Mouse (Mus musculus) frontal cortex, postnatal 36 days (tissue): ENCODE measurements around the gene Rab11fip4.

Experiments used
- DNase-seq, 2 experiments: peaks; one replicate each; pipeline ENCODE4 v3.0.0; 2022; ENCODE audit warnings: low spot score in 2 of 2

The Rab11fip4 gene

DNA sequence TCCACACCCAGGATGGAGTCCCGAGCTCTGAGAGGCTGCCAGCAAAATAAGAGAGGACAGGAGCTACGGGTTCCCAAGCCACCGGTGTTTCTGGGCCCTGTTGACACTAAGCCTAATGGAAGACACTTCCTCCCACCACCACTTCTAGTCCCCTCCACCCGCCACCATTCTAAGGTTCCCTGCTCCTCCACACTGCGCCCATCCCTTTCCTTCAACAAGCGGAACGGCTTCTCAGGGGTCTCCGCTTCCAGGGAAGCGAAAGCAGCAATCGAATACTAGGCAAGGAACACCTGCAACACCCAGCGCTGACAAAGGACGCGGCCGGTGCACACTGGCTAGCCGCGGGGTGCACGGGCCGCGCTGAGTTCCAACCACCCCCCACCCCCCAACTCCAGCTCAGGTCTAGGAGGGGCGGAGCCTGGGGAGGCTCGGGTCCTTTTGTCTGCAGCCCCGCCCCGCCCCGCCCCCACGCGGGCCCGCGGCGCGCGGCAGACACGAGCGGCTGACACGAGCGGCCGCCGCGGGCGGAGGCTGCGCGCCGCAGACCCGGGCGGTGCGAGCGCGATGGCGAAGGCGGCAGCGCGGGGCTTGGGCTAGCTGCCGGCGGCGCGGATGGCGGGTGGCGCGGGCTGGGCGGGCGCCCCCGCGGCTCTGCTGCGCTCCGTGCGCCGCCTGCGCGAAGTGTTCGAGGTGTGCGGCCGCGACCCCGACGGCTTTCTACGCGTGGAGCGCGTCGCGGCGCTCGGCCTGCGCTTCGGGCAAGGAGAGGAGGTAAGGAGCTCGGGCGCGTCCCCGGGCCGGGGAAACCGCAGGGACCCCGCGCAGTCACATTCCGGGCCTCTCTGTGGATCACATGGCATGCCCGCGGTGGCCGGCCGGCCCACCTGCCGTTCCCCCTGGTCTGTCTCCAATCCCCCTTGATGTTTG, at the start of gene Rab11fip4:
Rab11fip4 (plus strand) TSS at position 549 of the 927 bp plus-strand sequence.
- peak; percentile 36 to 47 for DNase-seq

DNA sequence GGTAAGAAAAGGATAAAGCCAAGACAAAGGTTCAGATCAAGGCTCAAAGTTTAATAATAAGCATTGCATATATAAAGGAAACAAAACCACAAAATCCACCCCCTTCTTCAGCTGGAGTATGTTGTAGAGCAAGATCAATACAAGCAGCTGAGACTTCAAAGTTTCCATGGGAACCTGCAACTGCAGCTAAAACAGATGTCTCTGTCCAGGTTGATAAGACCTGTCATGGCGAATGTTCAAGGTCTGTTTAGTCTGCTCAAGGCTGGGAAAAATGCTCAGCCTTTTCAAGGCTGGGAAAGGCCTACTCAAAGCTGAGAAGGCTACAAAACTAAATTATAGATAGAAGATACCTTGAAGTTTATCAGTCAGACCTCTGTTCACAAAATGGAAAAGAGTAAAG, 38.4 kb upstream of the Rab11fip4 start:
- DNase-seq, result no peak

DNA sequence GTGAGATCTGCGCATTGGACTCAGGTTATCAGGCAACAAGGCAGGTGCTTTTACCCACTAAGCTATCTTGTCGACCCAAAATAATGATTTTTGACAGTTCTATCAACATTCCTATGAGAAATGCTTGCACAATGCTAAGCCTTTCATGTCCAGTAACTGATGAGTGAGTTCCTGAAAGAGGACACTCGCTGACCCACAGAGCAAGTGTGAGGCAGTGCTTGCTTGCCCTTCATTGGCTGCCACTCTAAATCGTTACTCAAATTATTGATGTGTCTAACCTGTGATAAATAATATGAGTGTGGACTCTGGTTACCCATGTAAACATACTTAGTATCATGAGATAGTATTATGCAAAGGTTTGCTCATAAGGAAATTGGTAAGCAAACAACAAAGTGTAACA, 30.5 kb upstream of the Rab11fip4 start:
- no peak for DNase-seq

DNA sequence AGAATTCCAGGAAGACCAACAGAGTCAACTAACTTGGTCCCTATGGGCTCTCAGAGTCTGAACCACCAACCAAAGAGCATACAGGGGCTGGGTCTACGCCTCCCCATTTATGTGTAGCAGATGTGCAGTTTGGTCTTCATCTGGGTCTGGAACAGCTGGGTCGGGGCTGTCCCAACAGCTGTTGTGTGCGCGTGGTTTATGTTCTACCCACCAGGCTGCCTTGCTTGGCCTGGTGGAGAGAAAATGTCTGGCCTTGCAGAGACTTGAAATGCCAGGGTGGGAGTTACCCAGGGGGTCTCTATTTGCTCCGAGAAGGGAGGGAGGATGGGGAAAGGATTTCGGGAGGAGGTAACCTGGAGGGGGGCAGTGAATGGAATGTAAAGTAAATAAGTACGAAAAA, 27.5 kb upstream of the Rab11fip4 start:
- no peak for DNase-seq

DNA sequence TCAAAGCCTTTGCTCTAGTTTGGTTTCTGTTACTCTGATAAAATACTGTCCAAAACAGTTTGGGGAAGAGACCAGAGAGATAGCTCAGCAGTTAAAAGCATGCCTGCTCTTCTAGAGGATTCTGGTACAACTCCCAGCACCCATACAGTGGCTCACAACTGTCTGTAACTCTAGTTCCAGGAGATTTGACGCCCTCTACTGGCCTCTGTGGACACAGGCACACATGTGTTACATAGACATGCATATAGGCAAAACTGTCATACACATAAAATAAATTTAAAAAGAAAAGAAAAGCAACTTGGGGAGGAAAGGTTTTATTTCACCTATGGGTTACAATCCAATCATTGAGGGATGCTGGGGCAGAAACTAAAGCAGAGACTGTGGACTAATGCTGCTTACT, 24.1 kb upstream of the Rab11fip4 start:
- DNase-seq, result no peak

DNA sequence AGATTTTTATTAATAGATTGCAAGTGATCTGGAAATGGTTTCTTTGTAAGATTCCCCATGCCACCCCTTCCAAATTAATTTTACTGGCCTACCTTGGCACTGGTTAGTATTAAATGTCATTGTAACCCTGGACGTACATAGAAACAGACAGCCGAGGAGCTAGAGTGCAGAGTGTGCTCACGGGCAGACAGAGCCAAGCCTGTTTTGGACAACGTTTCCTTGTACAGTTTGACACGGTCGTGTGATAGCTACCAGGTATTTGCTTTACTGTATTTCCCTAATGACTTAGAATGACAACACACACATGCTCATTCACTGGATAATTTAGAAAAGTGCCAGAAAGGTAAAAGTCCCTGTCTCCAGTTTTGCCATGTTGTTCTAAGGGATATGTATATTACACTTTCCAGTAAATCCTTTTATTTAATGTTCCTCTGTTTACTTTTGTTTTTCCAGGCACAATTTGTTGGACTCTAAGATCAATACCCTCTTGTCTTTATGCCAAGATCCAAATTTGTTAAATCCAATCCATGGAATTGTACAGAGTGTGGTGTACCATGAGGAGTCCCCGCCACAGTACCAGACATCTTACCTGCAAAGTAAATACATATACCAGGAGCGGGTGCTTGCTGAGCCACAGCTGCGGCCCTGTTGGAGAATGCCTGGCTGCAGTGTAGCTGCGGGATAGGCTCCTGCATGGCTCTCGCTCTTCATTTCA, 22.7 kb upstream of the Rab11fip4 start:
- DNase-seq, result no peak

DNA sequence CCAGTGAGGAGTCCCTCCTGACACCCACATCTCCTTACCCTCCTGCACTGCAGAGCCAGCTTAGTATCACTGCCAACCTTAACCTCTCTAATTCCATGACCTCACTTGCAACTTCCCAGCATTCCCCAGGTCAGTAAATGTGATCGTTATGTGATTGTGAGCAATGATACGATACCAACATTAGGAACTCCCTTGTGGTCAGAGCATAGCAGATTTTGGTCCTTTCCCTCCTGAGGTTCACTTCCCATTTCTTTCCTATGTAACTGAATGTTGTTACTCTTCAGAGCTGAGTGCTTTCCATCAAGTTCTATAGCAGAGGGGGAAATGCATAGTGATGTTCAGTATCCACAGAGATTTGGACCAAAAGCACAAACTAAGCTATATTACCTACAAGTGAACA, 20.7 kb upstream of the Rab11fip4 start:
- DNase-seq, result no peak

DNA sequence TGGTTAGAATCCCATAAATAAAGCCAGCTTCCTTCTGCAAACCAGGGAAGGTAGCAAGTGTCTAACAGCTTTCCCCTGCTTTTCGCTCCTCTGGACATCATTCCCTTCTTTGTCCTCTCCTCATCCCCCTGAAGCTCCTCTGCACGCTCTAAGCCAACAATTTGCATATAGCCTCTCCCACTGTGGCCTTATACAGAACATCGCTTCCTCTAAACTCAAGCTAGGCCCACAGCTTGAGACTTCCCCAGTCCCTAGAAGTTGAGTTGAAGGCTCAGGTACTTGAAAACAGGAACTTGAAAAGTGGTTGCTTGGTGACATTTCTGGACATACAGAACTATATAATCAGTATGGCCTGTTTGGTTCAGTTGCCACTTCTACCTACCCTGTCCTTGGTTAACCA, 17.2 kb upstream of the Rab11fip4 start:
- no peak for DNase-seq

DNA sequence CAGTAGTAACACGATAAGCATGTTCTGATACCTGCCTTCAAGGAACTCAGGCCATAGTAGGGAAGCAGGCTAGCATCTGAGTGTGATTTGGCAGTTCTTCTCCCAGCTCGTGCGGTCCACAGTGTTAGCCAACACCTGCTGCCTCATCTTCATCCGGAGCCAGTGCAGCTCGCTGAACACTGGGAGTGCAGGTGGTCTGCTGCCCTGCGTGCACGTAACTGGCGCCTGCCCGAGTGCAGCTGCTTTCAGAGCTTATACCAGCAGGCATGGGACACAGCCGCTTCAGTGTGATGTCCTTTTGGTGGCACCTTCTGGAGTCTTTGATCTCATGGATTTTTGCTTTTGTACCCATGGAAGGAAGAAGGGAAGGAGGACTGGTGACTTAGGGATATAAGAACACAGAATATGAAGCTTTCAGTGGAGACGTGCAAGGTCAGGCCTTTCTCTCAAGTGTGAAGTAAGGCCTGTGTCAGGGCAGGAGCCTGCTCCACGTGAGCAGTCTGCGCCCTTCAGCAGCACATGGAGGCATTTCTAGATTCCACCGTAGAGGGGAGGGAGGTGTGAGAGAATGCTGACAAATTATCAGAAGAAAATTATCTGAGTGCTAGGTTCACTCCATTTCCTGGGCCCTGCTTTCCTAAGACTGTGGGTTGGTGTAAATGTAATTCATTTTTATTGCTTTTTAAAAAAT, 15.5 kb upstream of the Rab11fip4 start:
- no peak for DNase-seq

DNA sequence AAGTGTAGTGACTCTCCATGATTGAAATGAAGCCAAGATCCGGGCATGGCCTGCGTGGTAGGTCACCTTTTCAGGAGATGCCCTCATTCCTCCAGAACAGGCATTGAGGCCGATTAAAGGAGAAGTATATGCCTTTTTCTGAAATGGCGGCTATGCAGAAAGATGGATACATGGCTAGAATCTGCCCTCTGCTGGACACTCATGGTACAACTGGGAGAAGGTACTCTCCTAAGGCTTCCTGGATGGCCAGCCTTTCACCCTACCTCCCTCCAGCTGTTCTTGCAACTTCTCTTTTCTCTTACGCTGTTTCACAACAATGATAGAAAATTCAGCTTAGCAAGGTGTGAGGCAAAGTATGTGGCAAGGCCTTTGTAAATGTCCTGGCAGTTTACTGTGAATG, 13.3 kb upstream of the Rab11fip4 start:
- peak; percentile 82 to 92 for DNase-seq

DNA sequence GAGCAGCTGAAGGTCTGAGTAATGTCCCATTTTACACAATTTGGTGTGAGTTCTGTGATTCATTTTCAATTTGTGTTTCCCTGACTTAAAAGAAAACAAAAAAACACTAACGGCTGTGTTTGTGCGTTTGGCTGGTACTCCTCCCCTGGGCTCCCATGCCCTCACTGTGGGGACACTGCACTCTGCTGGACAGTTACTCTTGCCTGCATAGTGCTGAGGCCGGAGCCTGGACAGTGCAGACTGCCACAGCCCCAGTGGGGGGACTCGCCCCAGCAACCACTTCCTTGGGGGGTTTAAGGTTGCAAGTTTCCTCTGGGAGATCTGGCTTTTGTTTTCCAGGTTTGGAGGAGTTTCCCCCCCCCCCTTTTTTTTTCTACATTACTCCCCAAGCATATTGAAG, 10.4 kb upstream of the Rab11fip4 start:
- no peak for DNase-seq

DNA sequence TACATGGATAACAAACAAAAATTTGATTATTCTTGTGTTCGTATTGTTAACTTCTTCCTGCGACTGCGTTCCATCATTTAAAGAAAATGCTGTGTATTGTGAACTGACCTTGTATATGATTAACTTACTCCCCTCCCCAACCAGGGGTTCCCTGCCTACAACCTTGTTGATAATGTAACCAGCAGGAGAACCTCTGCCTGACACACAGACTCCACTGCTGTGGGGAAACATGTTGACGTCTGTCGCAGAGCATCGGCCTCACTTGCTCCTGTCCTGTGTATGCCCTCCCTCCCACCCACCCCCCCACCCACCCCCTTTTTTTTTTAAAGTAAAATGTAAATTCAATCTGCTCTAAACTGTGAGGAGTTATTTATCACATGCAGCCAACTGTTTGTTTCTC, 9.8 kb upstream of the Rab11fip4 start:
- no peak for DNase-seq

DNA sequence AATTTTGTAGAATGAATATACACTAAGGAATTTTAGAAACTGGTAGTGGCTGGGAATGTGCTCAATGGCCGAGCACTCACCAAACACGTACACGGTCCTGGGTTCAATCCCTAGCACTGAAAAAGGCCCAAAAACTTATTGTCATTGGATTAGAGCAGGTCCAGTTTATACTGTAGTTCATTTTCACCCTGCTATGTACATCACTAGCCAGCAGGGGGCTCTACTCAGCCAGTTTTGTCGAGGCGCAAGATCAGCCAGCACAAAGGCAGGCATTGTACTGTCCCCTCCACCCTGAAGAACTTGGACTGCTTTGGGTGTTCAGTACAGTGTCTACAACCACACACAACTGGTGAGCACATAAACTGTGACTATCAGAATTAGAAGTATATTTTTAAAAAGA, 6.8 kb upstream of the Rab11fip4 start:
- DNase-seq, result peak; percentile 72 to 85

DNA sequence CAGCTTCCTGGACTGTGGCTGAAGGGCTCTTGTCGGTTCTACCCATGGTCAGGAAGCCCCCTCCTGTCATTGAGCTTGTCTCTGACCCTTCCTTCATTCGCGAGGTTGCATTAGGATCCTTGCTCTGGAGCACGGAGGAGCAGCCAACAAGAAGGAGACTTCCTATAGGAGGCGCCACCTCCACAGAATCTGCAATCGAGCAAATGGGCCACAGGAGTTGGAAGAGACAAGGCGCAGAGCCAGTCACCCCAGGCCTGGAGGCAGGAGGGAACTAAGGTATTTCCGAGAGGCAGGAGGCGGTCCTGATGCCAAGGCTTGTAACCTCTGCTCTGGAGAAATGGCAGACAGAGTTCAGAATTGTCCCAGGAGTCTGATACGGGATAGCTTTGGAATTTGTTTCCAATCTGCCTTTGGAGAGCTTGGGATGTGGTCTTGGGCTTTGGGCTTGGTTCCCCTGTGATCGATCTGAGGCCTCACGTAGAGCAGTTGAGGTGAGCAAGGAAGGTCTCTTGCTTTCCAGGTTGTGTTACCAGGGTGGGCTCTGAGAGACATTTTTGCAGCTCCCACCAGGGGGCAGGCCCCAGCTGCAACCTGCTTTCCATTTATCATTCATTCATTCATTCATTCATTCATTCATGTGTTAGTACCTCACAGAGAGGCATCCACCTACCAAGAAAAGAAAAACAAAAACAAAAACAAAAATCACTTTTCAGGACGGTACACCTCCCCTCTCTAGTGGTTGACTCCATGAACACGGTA, 1.5 kb upstream of the Rab11fip4 start:
- DNase-seq, result no peak

DNA sequence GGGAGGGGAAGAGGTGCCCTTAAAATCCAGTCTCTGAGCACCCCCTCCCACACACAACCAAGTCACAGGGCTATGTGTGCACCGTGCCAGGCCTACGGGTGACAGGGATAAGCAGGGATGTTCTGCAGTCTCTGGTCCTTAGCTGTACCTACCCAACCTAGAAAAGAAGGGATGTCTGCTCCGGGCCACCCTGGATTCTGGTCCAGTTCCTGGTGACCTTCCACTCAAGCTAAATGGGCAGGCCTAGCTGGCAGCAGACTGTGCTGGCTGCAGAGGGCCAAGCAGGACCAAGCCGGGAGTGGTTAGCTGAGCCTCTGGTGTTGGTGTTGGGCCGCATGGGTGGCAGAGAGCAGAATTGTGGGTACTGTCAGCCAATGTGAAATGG, 571 bp downstream of the Rab11fip4 start:
- peak; percentile 45 to 56 for DNase-seq

DNA sequence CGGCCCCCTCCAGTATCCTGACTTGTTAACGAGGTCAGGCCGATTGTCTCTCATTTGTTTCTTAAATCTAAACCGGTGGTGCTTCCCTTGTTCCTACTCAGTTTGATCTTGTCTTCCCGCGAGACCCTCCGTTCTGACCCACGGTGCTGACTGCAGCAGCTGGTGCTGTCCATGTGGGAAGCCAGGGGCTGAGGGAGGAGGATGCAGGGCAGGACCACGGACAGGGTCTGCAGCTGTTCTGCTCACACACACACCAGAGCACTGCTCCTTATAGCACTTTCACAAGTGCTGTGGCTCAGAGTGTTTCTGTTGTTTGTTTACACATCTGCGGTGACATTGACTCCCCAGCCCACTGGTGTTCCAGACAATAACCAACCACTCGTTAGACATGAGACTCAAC, 2.5 kb downstream of the Rab11fip4 start:
- DNase-seq, result no peak

DNA sequence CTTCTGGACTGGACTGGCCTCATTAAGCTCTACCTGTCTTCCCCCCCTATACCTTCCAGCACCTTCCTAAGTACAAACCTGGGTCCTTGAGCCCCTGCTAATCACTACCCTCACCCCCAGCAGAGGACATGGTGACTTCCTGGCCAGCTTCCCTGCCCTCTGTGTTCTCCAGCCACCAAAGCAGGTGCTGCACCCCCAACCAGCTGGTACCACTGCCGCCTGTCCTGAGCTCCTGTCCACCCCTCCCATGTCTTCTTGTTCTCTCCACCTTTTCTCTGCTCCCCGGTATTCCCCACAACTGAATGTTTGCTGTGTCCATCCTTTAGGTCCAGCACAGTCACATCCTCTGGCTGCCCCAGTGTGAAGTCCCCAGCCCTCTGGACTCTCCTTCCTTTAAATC, 19.4 kb downstream of the Rab11fip4 start:
- DNase-seq, result no peak

DNA sequence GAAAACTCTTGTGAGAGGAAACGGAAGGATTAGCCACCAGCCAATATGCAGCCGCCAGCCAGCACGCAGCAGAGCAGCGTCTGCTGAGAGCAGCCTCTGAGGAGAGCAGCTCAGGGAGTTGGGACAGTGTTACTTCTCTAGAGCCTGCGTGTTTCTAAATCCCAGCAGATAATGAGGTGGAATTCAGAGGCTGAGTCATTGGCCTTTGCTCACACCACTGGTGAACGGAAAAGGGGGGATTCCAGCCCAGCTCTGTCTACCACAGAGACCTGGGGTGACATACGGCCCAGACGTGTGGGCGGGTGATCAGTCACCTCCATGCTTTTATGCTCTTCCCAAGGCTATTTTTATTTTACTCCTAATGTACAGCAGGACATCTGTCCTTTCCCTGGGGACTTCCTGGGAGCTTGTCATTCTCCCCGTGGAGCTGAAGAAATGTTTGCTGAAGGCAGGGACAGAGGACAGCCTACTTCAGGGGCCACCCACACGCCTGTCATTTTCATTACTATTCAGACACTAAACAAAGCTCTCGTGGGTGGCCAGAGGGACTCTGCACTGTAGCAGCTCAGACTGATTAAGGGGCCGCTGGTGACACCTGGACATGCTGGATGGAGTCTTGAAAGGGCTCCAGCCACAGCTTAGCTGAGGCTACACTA, 20.1 kb downstream of the Rab11fip4 start:
- DNase-seq, result peak; percentile 38 to 45

DNA sequence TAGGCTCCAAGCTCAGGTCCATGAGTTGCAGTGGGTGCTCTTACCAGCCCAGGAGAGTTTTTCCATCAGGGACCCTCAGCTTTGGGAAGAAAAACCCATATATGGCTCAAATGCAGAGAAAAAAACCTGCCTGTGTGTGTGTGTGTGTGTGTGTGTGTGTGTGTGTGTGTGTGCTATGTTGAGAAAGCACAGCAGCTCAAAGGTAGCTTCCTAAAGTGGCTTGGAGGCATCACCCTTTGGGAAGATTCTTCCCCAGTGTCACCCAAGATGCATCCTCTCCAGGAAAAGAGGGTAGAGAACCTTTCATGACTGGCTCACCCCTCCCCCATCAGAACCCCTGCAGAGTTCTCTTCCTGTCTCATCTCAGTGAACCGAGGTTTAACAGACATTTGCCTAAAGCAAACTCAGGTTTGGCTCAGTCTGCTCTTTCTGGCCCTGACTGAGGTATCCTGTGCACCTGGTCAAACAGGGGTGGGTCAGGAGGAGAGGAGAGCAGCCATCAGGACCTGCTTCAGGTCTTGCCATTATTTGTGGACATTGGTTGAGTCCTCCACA, 21.1 kb downstream of the Rab11fip4 start:
- DNase-seq, result no peak

DNA sequence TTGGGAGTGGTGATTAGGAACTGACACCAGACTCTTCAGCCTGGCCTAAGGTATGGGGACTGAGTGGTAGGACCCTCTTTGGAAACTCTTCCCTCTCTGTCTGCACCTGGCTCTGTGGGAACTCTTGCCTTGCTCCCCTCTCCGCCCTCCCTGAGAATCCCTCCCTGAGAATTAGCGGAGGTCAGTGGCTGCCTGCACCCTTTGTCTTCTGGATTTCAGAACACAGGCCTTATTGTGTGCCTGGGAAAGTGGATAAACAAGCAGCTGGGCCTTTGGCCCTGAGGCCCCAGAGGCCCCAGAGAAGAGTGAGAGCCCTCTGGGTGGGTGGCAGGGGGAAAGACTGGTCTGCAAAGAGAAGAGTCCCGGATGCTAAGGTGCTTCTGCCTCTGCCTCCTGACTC, 22.1 kb downstream of the Rab11fip4 start:
- no peak for DNase-seq

DNA sequence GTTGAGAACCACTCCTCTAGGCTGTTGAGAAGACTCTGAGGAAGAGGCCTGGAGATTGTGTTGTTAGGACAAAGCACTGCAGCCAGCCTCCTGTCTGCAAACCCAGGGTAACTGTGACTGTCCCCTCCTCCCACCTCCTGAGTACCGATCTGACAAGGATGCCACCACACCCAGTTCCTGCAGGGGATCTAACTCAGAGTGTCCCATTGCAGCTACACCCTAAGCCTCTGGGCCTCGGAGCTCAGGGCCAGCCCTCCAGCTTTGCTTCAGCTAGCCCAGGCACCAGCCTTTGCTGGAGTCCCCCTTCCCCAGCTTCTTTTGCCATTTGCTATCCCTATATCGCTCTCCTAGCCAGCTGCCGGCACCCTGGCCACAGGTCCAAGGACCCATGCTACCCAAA, 22.7 kb downstream of the Rab11fip4 start:
- no peak for DNase-seq
